Mouse (Mus musculus) heart, postnatal 10 days (tissue): ENCODE measurements around the gene Haus3. TPM values are rescaled to one million over a fixed set of nuclear protein-coding genes. Genes with fewer than 3 reads are reported as not detected.

Source experiments
- DNase-seq, 2 experiments: peaks; one replicate each; pipeline ENCODE4 v3.0.0; 2021
- intact Hi-C: fragments of 180-260 bp; cut with DNase I; formaldehyde crosslinking; loops from one replicate; pipeline ENCODE4 v1.15.1; 2025
- total RNA-seq, 2 experiments: library from RNA; stranded (reverse); gene quantifications; 2 replicates each; pipeline ENCODE4 v1.2.3; 2021

Haus3 gene
- total RNA-seq, 2 experiments from 2014 or later, result 6.9 to 7.4 TPM

DNA sequence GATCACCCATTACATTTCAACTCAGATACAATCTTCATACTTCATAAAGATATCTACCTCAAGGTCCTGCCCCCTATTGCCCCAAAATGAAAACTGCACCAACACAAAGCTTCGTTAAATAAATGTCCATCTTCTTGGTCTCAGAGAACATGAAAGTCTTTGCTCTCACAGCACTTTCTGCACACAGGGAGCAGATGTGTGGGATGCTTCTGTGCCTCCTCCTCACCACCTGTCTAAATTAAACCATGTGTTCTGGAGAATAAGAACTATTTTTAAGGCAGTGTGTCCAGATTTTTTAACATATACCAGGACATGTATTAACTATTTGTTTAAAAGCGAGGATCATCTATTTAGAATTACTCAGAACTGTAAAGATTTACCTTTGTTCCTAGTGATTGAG is 36.6 kb downstream of the Haus3 start:
- intact Hi-C loops, result no loop called here
- no peak for DNase-seq

DNA sequence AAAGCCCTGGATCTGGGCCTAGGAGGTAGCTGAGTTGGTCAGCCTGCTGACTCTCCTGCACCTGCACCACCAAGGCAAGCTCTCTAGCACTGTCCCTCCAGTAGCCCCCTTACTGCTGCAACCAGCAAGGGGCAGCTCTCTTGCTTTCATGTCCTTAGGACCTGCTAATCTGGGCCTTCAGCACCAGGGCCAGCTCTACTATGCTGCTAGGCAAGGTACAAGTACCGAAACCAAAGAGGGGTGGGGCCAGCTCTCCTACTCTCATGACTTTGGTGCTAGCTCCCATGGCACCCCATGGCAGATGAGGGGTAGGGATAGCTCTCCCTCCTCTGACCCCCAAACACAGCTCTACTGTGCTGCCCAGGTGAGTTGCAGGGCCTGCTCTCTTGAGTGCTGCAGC is 45.2 kb downstream of the Haus3 start:
- intact Hi-C loops, result no loop called here
- DNase-seq, result no peak

DNA sequence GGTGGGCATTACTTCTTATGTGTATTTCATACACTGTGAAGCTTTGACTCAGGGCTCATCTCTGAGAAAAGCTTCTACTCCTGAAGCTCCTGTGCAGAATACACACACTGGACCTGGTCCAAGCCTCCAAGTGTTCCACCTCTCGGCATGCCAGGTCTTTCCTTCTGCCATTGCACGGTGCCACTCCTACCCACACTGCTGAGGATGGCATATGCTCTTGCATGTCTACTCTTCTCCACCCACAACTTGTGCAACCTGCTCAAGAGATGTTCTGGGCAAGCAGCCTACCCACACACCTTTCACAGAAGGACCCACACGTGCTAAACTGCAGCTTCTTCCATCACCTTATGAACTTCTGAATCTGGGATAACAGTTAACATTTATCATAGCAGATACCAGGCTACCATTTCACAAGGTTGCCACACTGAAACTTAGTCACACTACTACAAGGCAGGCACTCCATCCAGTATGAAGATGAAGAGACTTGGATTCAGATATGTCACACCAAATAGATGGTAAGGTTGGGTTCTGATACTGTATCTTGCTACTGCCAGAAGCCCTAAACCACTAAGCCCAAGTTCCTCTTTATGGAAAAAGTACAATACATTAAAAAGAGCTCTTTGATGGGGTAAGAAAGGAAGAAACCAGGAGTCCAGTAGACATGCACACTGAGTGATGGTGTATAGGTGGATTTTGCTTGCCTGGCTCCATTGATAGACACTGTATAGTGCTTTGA is 50.0 kb downstream of the Haus3 start:
- intact Hi-C loops, result no loop called here
- no peak for DNase-seq

DNA sequence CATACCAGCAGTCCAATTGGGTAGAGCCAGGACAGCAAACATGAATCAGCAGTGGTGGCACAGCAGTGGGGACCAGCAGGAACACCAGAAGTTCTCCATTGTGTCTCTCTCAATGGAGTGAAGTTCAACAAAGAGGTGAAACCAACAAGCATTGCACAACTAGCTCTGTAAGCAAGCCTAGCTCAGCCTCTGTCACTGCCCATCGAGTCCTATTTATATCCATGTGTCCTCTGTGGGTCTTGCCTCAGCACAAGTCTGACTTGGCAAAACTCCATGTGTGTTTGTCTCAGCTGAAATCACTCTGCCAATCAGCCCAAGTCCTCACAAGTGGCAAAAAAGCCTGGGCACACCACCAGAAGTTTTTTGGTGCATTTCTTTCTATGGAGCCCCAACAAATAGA is 63.6 kb downstream of the Haus3 start:
- DNase-seq, result peak; percentile 5 to 12
- intact Hi-C loops, result no loop called here

Other genes with a start within 250 kb of the Haus3 start
- 10 to 100 TPM; 12.6 to 15.3 TPM for gene Nelfa, start 233.1 kb downstream of the Haus3 start, total RNA-seq
- gene Gm1673, start 186.1 kb downstream of the Haus3 start, total RNA-seq, result 1 to 10 TPM; 7.0 to 7.5 TPM
- 1 to 10 TPM; 1.8 to 2.4 TPM for gene Nat8l, start 173.5 kb downstream of the Haus3 start, total RNA-seq
- 1 to 10 TPM; 2.1 to 5.4 TPM for gene Poln, start 79 bp downstream of the Haus3 start, total RNA-seq
- 100 to 1,000 TPM; 109 to 119 TPM for gene Mxd4, start 18.2 kb upstream of the Haus3 start, total RNA-seq
- 1 to 10 TPM; 1.3 to 1.4 TPM for gene Zfyve28, start 118.9 kb upstream of the Haus3 start, total RNA-seq
- gene Cfap99, start 119.1 kb upstream of the Haus3 start, total RNA-seq, result not detected
- 10 to 100 TPM; 57.1 to 62.6 TPM for gene Rnf4, start 166.8 kb upstream of the Haus3 start, total RNA-seq
- gene Fam193a, start 200.4 kb upstream of the Haus3 start, total RNA-seq, result 10 to 100 TPM; 38.2 to 39.3 TPM